Mouse (Mus musculus): ENCODE measurements around the gene Dvl3. TPM values are rescaled to one million over a fixed set of nuclear protein-coding genes. Genes with fewer than 3 reads are reported as not detected.

Dvl3 gene
- 18.4 TPM for polyA plus RNA-seq (2014; fragmentation: Illumina TruSeq; extraction: RNeasy Lipid Tissue Mini Kit (QIAGEN cat#74804); ENCODE audit: low read depth, low replicate concordance)

GRCm38 (mm10) chr16:20516726-20517201 lies at the start of gene Dvl3:
Gene Dvl3, plus strand, starts transcription at chr16:20516982.

GRCm38 (mm10) chr16:20498677-20499475 lies 17.9 kb upstream of the Dvl3 start, which contains the start of gene Eif2b5:
Gene Eif2b5, plus strand, starts transcription at chr16:20498817.

GRCm38 (mm10) chr16:20535296-20536080 lies 18.7 kb downstream of the Dvl3 start, which contains the start of gene Ap2m1:
Gene Ap2m1, plus strand, starts transcription at chr16:20535478.

GRCm38 (mm10) chr16:20548096-20548948 lies 31.5 kb downstream of the Dvl3 start, which contains the start of gene Abcf3:
Gene Abcf3, plus strand, starts transcription at chr16:20548577.

Other genes starting within 250 kb of the Dvl3 start
- gene Parl, start 214.6 kb upstream of the Dvl3 start, polyA plus RNA-seq (2014; fragmentation: Illumina TruSeq; extraction: RNeasy Lipid Tissue Mini Kit (QIAGEN cat#74804); ENCODE audit: low read depth, low replicate concordance), result 87.0 TPM
- gene Cyp2ab1, start 191.6 kb upstream of the Dvl3 start, polyA plus RNA-seq (2014; fragmentation: Illumina TruSeq; extraction: RNeasy Lipid Tissue Mini Kit (QIAGEN cat#74804); ENCODE audit: low read depth, low replicate concordance), result not detected
- gene Abcc5, start 90.6 kb upstream of the Dvl3 start, polyA plus RNA-seq (2014; fragmentation: Illumina TruSeq; extraction: RNeasy Lipid Tissue Mini Kit (QIAGEN cat#74804); ENCODE audit: low read depth, low replicate concordance), result 54.2 TPM
- gene Eif2b5, start 18.2 kb upstream of the Dvl3 start, polyA plus RNA-seq (2014; fragmentation: Illumina TruSeq; extraction: RNeasy Lipid Tissue Mini Kit (QIAGEN cat#74804); ENCODE audit: low read depth, low replicate concordance), result 12.4 TPM
- gene Ap2m1, start 18.5 kb downstream of the Dvl3 start, polyA plus RNA-seq (2014; fragmentation: Illumina TruSeq; extraction: RNeasy Lipid Tissue Mini Kit (QIAGEN cat#74804); ENCODE audit: low read depth, low replicate concordance), result 132 TPM
- 17.7 TPM for gene Abcf3, start 31.6 kb downstream of the Dvl3 start, polyA plus RNA-seq (2014; fragmentation: Illumina TruSeq; extraction: RNeasy Lipid Tissue Mini Kit (QIAGEN cat#74804); ENCODE audit: low read depth, low replicate concordance)
- gene Vwa5b2, start 72.5 kb downstream of the Dvl3 start, polyA plus RNA-seq (2014; fragmentation: Illumina TruSeq; extraction: RNeasy Lipid Tissue Mini Kit (QIAGEN cat#74804); ENCODE audit: low read depth, low replicate concordance), result not detected
- gene Eef1akmt4, start 94.6 kb downstream of the Dvl3 start, polyA plus RNA-seq (2014; fragmentation: Illumina TruSeq; extraction: RNeasy Lipid Tissue Mini Kit (QIAGEN cat#74804); ENCODE audit: low read depth, low replicate concordance), result 1.1 TPM
- gene Gm49333, start 94.6 kb downstream of the Dvl3 start, polyA plus RNA-seq (2014; fragmentation: Illumina TruSeq; extraction: RNeasy Lipid Tissue Mini Kit (QIAGEN cat#74804); ENCODE audit: low read depth, low replicate concordance), result not detected
- gene Alg3, start 94.8 kb downstream of the Dvl3 start, polyA plus RNA-seq (2014; fragmentation: Illumina TruSeq; extraction: RNeasy Lipid Tissue Mini Kit (QIAGEN cat#74804); ENCODE audit: low read depth, low replicate concordance), result 8.6 TPM
- gene Camk2n2, start 104.3 kb downstream of the Dvl3 start, polyA plus RNA-seq (2014; fragmentation: Illumina TruSeq; extraction: RNeasy Lipid Tissue Mini Kit (QIAGEN cat#74804); ENCODE audit: low read depth, low replicate concordance), result 1.7 TPM
- gene Ece2, start 112.8 kb downstream of the Dvl3 start, polyA plus RNA-seq (2014; fragmentation: Illumina TruSeq; extraction: RNeasy Lipid Tissue Mini Kit (QIAGEN cat#74804); ENCODE audit: low read depth, low replicate concordance), result 2.4 TPM
- 113 TPM for gene Psmd2, start 134.7 kb downstream of the Dvl3 start, polyA plus RNA-seq (2014; fragmentation: Illumina TruSeq; extraction: RNeasy Lipid Tissue Mini Kit (QIAGEN cat#74804); ENCODE audit: low read depth, low replicate concordance)
- gene Eif4g1, start 151.3 kb downstream of the Dvl3 start, polyA plus RNA-seq (2014; fragmentation: Illumina TruSeq; extraction: RNeasy Lipid Tissue Mini Kit (QIAGEN cat#74804); ENCODE audit: low read depth, low replicate concordance), result 151 TPM
- 0.35 TPM for gene Fam131a, start 176.3 kb downstream of the Dvl3 start, polyA plus RNA-seq (2014; fragmentation: Illumina TruSeq; extraction: RNeasy Lipid Tissue Mini Kit (QIAGEN cat#74804); ENCODE audit: low read depth, low replicate concordance)
- 43.4 TPM for gene Polr2h, start 200.7 kb downstream of the Dvl3 start, polyA plus RNA-seq (2014; fragmentation: Illumina TruSeq; extraction: RNeasy Lipid Tissue Mini Kit (QIAGEN cat#74804); ENCODE audit: low read depth, low replicate concordance)
- 1.3 TPM for gene Clcn2, start 200.8 kb downstream of the Dvl3 start, polyA plus RNA-seq (2014; fragmentation: Illumina TruSeq; extraction: RNeasy Lipid Tissue Mini Kit (QIAGEN cat#74804); ENCODE audit: low read depth, low replicate concordance)
- gene Chrd, start 216.1 kb downstream of the Dvl3 start, polyA plus RNA-seq (2014; fragmentation: Illumina TruSeq; extraction: RNeasy Lipid Tissue Mini Kit (QIAGEN cat#74804); ENCODE audit: low read depth, low replicate concordance), result 1.2 TPM
- not detected for gene Thpo, start 217.5 kb downstream of the Dvl3 start, polyA plus RNA-seq (2014; fragmentation: Illumina TruSeq; extraction: RNeasy Lipid Tissue Mini Kit (QIAGEN cat#74804); ENCODE audit: low read depth, low replicate concordance)

All from adrenal gland, adult 10 weeks (tissue).